Mouse (Mus musculus) heart, embryonic 14.5 days (tissue): ENCODE results near the gene Afap1l2. TPM values are rescaled to one million over a fixed set of nuclear protein-coding genes. Genes with fewer than 3 reads are reported as not detected.

Experiments
- ATAC-seq: fragments of 200-750 bp; cut with Nextera tagmentation; 2 replicates; pipeline ENCODE4 v1.8.0; 2017; ENCODE audit warnings: low read depth, moderate TSS enrichment; ENCODE audit not compliant: insufficient number of reproducible peaks, insufficient read depth, low FRiP score
- H3K27ac ChIP-seq, 2 experiments: fragments of 200-500 bp in 1 of 2; fragments of 300-500 bp in 1 of 2; sonication (generic) in 1 of 2; replicated peaks in 1 of 2; 2 replicates each; pipeline ENCODE4 v1.5.1; 2012 to 2014; ENCODE audit warnings: low read depth in 2 of 2, low read length in 2 of 2, control low read depth in 1 of 2, mild to moderate bottlenecking in 1 of 2, mixed read lengths in 1 of 2; ENCODE audit not compliant: control insufficient read depth in 1 of 2, insufficient read depth in 1 of 2
- H3K27me3 ChIP-seq: fragments of 300-500 bp; sonication (generic); 2 replicates; pipeline ENCODE4 v1.6.1; 2014; ENCODE audit warnings: mild to moderate bottlenecking, low read length, control low read depth; ENCODE audit not compliant: control insufficient read depth, insufficient read depth
- H3K36me3 ChIP-seq: fragments of 300-500 bp; sonication (generic); 2 replicates; pipeline ENCODE4 v1.6.1; 2014; ENCODE audit warnings: mild to moderate bottlenecking, control low read depth, low read length, mixed read lengths; ENCODE audit not compliant: control insufficient read depth, insufficient read depth
- H3K4me1 ChIP-seq, 2 experiments: fragments of 200-500 bp in 1 of 2; fragments of 300-500 bp in 1 of 2; sonication (generic) in 1 of 2; 2 replicates each; pipeline ENCODE4 v1.6.1; 2012 to 2014; ENCODE audit warnings: low read length in 2 of 2, control low read depth in 1 of 2, mixed read lengths in 1 of 2; ENCODE audit not compliant: control insufficient read depth in 2 of 2, insufficient read depth in 2 of 2
- H3K4me2 ChIP-seq: fragments of 300-500 bp; sonication (generic); 2 replicates; pipeline ENCODE4 v1.6.1; 2014; ENCODE audit warnings: mild to moderate bottlenecking, low read length
- H3K4me3 ChIP-seq, 2 experiments: fragments of 200-500 bp in 1 of 2; fragments of 300-500 bp in 1 of 2; sonication (generic) in 1 of 2; 2 replicates each; pipeline ENCODE4 v1.5.1; 2012 to 2014; ENCODE audit warnings: low read length in 2 of 2, mild to moderate bottlenecking in 2 of 2, control low read depth in 1 of 2, low read depth in 1 of 2, moderate library complexity in 1 of 2; ENCODE audit not compliant: control insufficient read depth in 1 of 2, insufficient read depth in 1 of 2
- H3K9ac ChIP-seq: fragments of 300-500 bp; sonication (generic); 2 replicates; pipeline ENCODE4 v1.6.1; 2014; ENCODE audit warnings: mild to moderate bottlenecking, low read length
- H3K9me3 ChIP-seq: fragments of 300-500 bp; sonication (generic); 2 replicates; pipeline ENCODE4 v1.6.1; 2016; ENCODE audit warnings: low read length, control low read depth; ENCODE audit not compliant: control insufficient read depth
- WGBS: fragments of 180-500 bp; shearing (Covaris S2); extraction: QIAGEN DNeasy Blood & Tissue Kit; methylation state at CpG from one replicate; pipeline ENCODE4 v1.1.7; 2014; 5-methylcytosine and 5-hydroxymethylcytosine counted together
- polyA plus RNA-seq: library from polyadenylated mRNA; unstranded; fragments of >200 nt; fragmentation: Nextera tagmentation; extraction: Ambion mirVana; gene quantifications from 2 replicates; pipeline ENCODE4 v1.2.1, GENCODE M21; 2014

Afap1l2 gene
- polyA plus RNA-seq, 1 experiment from 2014 or later, result 0.84 TPM

GRCm38 (mm10) chr19:56998331-56998730 lies 9.7 kb downstream of the Afap1l2 start:
- Histone ChIP-seq H3K9me3 (no peaks in the 10 kb centered on the region), H3K27me3 (no peaks in the 10 kb centered on the region), H3K27ac (no peak overlapping the region), H3K36me3 (no peaks in the 10 kb centered on the region), H3K9ac (no peak overlapping the region), H3K4me1 (peaks cover 7 to 15% of the 10 kb centered on the region in 2 experiments), H3K4me2 (no peak overlapping the region), H3K4me3 (no peak overlapping the region)
- WGBS, result 88% methylated on average over 4 of the region's 4 CpGs
- ATAC-seq, result no peak

GRCm38 (mm10) chr19:56997164-56997599 lies 10.8 kb downstream of the Afap1l2 start:
- WGBS, result 4% methylated on average over 10 of the region's 10 CpGs
- Histone ChIP-seq H3K9me3 (no peaks in the 10 kb centered on the region), H3K36me3 (no peaks in the 10 kb centered on the region), H3K9ac (no peak overlapping the region), H3K4me1 (peaks cover 8 to 13% of the 10 kb centered on the region in 2 experiments), H3K4me3 (peak overlapping the region in 1 of 2 experiments; percentile 13; a peak in 1 of 4 replicates), H3K27ac (peak overlapping the region in 1 of 2 experiments; percentile 50; a peak in 1 of 4 replicates), H3K27me3 (no peaks in the 10 kb centered on the region), H3K4me2 (peak overlapping the region; percentile 58)
- peak; percentile 54; the same call in 1 of the 2 replicates for ATAC-seq

- ATAC-seq, result no peak
- no peak overlapping the region for H3K4me2 ChIP-seq
- no peak overlapping the region for H3K27ac ChIP-seq
- H3K36me3 ChIP-seq, result no peaks in the 10 kb centered on the region
- 69% methylated on average over 4 of the region's 4 CpGs for WGBS
- no peaks in the 10 kb centered on the region for H3K27me3 ChIP-seq
- no peak overlapping the region for H3K9ac ChIP-seq
- H3K4me3 ChIP-seq, result no peak overlapping the region
- no peaks in the 10 kb centered on the region for H3K9me3 ChIP-seq
- H3K4me1 ChIP-seq, result peaks cover 15 to 17% of the 10 kb centered on the region in 2 experiments
Measured at GRCm38 (mm10) chr19:56995441-56995840, 12.6 kb downstream of the Afap1l2 start.

- H3K27ac ChIP-seq, result no peak overlapping the region
- no peaks in the 10 kb centered on the region for H3K27me3 ChIP-seq
- H3K4me3 ChIP-seq, result no peak overlapping the region
- H3K9me3 ChIP-seq, result no peaks in the 10 kb centered on the region
- no peaks in the 10 kb centered on the region for H3K36me3 ChIP-seq
- no peak for ATAC-seq
- WGBS, result 74% methylated on average over 4 of the region's 4 CpGs
- H3K4me2 ChIP-seq, result no peak overlapping the region
- peaks cover 22% of the 10 kb centered on the region in 2 experiments for H3K4me1 ChIP-seq
- no peak overlapping the region for H3K9ac ChIP-seq
Measured at GRCm38 (mm10) chr19:56994653-56995052, 13.4 kb downstream of the Afap1l2 start.

- Histone ChIP-seq H3K36me3 (no peaks in the 10 kb centered on the region), H3K4me2 (no peak overlapping the region), H3K27me3 (no peaks in the 10 kb centered on the region), H3K4me3 (no peak overlapping the region), H3K4me1 (peaks cover 25% of the 10 kb centered on the region in 2 experiments), H3K9me3 (no peaks in the 10 kb centered on the region), H3K9ac (no peak overlapping the region), H3K27ac (no peak overlapping the region)
- 61% methylated on average over 4 of the region's 4 CpGs for WGBS
- no peak for ATAC-seq
Measured at GRCm38 (mm10) chr19:56993763-56994162, 14.3 kb downstream of the Afap1l2 start.

GRCm38 (mm10) chr19:56992978-56993545 lies 15.0 kb downstream of the Afap1l2 start:
- peaks cover 25 to 27% of the 10 kb centered on the region in 2 experiments for H3K4me1 ChIP-seq

GRCm38 (mm10) chr19:56990367-56991111 lies 17.5 kb downstream of the Afap1l2 start:
- H3K36me3 ChIP-seq, result no peaks in the 10 kb centered on the region
- peaks cover 24 to 29% of the 10 kb centered on the region in 2 experiments for H3K4me1 ChIP-seq
- H3K4me2 ChIP-seq, result peak overlapping the region; percentile 35; the same call in 1 of the 2 replicates
- no peaks in the 10 kb centered on the region for H3K9me3 ChIP-seq
- ATAC-seq, result no peak
- H3K4me3 ChIP-seq, result no peak overlapping the region
- WGBS, result 25% methylated on average over 14 of the region's 14 CpGs
- H3K27ac ChIP-seq, result peak overlapping the region in 1 of 2 experiments; percentile 8; a peak in 1 of 4 replicates
- peak overlapping the region; percentile 2; the same call in 1 of the 2 replicates for H3K9ac ChIP-seq
- H3K27me3 ChIP-seq, result no peaks in the 10 kb centered on the region

More at GRCm38 (mm10) chr19:56992978-56993545, 15.0 kb downstream of the Afap1l2 start:
- no peak overlapping the region for H3K9ac ChIP-seq
- H3K27ac ChIP-seq, result no peak overlapping the region
- no peaks in the 10 kb centered on the region for H3K27me3 ChIP-seq
- no peaks in the 10 kb centered on the region for H3K36me3 ChIP-seq
- WGBS, result 62% methylated on average over 8 of the region's 8 CpGs
- H3K4me2 ChIP-seq, result no peak overlapping the region
- H3K4me3 ChIP-seq, result no peak overlapping the region
- no peak for ATAC-seq
- no peaks in the 10 kb centered on the region for H3K9me3 ChIP-seq
